Mouse (Mus musculus) midbrain, embryonic 13.5 days (tissue): ENCODE results near the gene Vwf. TPM values are rescaled to one million over a fixed set of nuclear protein-coding genes. Genes with fewer than 3 reads are reported as not detected.
A peak's percentile ranks its signal among the peaks of the same experiment; 100 is the strongest.

ENCODE experiments used
- ATAC-seq: fragments of 200-750 bp; cut with Nextera tagmentation; 2 replicates; pipeline ENCODE4 v1.8.0; 2017; ENCODE audit warnings: mild to moderate bottlenecking, moderate TSS enrichment, moderate library complexity
- H3K27ac ChIP-seq: fragments of 300-500 bp; sonication (generic); 2 replicates; pipeline ENCODE4 v1.5.1; 2015; ENCODE audit warnings: inconsistent platforms, mild to moderate bottlenecking, moderate library complexity
- H3K27me3 ChIP-seq: fragments of 300-500 bp; sonication (generic); 2 replicates; pipeline ENCODE4 v1.6.1; 2015; ENCODE audit warnings: mild to moderate bottlenecking, inconsistent platforms
- H3K36me3 ChIP-seq: fragments of 300-500 bp; sonication (generic); 2 replicates; pipeline ENCODE4 v1.6.1; 2015; ENCODE audit warnings: mild to moderate bottlenecking, inconsistent platforms
- H3K4me1 ChIP-seq: fragments of 300-500 bp; sonication (generic); replicated peaks from 2 replicates; pipeline ENCODE4 v1.6.1; 2015; ENCODE audit warnings: inconsistent platforms
- H3K4me2 ChIP-seq: fragments of 300-500 bp; sonication (generic); replicated peaks from 2 replicates; pipeline ENCODE4 v1.6.1; 2015; ENCODE audit warnings: moderate library complexity, mild to moderate bottlenecking, inconsistent platforms
- H3K4me3 ChIP-seq: fragments of 300-500 bp; sonication (generic); replicated peaks from 2 replicates; pipeline ENCODE4 v1.5.1; 2015; ENCODE audit warnings: mild to moderate bottlenecking, inconsistent platforms
- H3K9ac ChIP-seq: fragments of 300-500 bp; sonication (generic); replicated peaks from 2 replicates; pipeline ENCODE4 v1.6.1; 2015; ENCODE audit warnings: mild to moderate bottlenecking, inconsistent platforms
- H3K9me3 ChIP-seq: fragments of 300-500 bp; sonication (generic); 2 replicates; pipeline ENCODE4 v1.6.1; 2016; ENCODE audit warnings: mild to moderate bottlenecking, inconsistent platforms
- WGBS: fragments of 180-500 bp; shearing (Covaris S2); methylation state at CpG from one replicate; pipeline ENCODE4 v1.1.7; 2015; 5-methylcytosine and 5-hydroxymethylcytosine counted together
- polyA plus RNA-seq: library from polyadenylated mRNA; unstranded; fragments of >200 nt; fragmentation: Nextera tagmentation; extraction: Ambion mirVana; gene quantifications from 2 replicates; pipeline ENCODE4 v1.2.1, GENCODE M21; 2015

Gene Vwf
- polyA plus RNA-seq, 1 experiment from 2014 or later, result 8.4 TPM

DNA sequence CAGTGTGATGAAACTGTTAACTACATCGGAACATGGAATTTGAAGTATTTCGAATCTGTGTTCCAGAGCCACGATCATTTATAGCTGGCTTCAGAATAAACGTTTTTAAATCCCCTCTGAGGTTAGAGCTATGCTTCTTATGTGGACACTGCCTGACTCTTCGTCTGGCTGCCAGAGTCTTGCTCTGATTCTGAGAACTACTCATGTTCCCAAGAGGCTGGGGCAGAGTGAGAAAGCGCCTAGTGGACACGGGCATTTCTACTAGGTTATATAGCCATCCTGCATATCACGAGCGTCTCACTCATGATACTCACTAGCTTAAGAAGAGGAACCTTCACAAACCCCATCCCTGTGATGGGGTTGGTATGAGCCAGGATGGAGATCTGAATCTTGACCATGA is 30.7 kb downstream of the Vwf start:
- Histone ChIP-seq H3K4me2 (no peak overlapping the region), H3K4me1 (peaks cover 24% of the 10 kb centered on the region), H3K4me3 (no peak overlapping the region), H3K36me3 (no peaks in the 10 kb centered on the region), H3K27ac (no peak overlapping the region), H3K27me3 (no peaks in the 10 kb centered on the region), H3K9ac (no peak overlapping the region), H3K9me3 (no peaks in the 10 kb centered on the region)
- ATAC-seq, result no peak
- 90% methylated on average over 9 of the region's 9 CpGs for WGBS

DNA sequence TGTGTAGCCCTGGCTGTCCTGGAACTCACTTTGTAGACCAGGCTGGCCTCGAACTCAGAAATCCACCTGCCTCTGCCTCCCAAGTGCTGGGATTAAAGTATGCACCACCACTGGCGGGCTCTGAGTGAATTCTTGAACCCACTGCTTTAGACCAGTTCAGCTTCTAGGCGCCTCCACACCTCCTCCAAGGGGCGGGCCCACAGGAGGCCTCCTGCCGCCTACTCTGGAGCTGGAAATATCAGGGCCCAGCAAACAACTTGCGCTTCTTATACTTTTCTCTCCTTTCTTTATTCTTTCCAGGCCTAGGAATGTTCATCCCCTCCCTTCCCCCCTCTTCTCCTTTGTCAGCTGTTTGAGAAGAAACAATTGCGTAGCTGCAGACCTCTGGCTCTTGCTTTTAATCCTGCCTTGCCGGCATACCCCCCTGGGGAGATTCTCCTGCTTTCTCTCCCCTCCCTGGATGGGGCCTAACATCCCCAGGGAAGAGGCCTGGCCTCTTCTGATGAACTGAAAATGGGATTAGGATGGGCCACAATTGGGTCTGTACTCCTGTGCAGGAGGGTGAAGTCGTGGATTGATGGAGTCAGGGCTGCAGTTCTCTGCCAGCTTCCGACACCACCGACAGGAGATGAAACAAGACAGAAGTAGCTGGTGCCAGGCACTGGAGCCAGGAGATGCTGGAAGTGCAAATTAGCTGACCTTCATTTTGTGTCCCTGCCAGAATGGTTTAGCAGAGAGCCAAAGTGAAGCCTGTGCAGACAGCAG is 31.5 kb downstream of the Vwf start:
- Histone ChIP-seq H3K27me3 (no peaks in the 10 kb centered on the region), H3K4me1 (peaks cover 16% of the 10 kb centered on the region), H3K4me2 (no peak overlapping the region), H3K9ac (no peak overlapping the region), H3K4me3 (no peak overlapping the region), H3K27ac (0 out of 2 replicates have a peak overlapping the region, but pooled peaks have one; percentile 4), H3K36me3 (no peaks in the 10 kb centered on the region), H3K9me3 (no peaks in the 10 kb centered on the region)
- 15% methylated on average over 11 of the region's 11 CpGs for WGBS
- peak; percentile 68 for ATAC-seq

- Histone ChIP-seq H3K9ac (no peak overlapping the region), H3K27me3 (no peaks in the 10 kb centered on the region), H3K4me3 (no peak overlapping the region), H3K36me3 (no peaks in the 10 kb centered on the region), H3K4me1 (peaks cover 11% of the 10 kb centered on the region), H3K4me2 (no peak overlapping the region), H3K27ac (0 out of 2 replicates have a peak overlapping the region, but pooled peaks have one; percentile 4), H3K9me3 (no peaks in the 10 kb centered on the region)
- ATAC-seq, result peak; percentile 54; the same call in 1 of the 2 replicates
- 47% methylated on average over 7 of the region's 7 CpGs for WGBS
Observed at GRCm38 (mm10) chr6:125578647-125579011, 32.1 kb downstream of the Vwf start.

DNA sequence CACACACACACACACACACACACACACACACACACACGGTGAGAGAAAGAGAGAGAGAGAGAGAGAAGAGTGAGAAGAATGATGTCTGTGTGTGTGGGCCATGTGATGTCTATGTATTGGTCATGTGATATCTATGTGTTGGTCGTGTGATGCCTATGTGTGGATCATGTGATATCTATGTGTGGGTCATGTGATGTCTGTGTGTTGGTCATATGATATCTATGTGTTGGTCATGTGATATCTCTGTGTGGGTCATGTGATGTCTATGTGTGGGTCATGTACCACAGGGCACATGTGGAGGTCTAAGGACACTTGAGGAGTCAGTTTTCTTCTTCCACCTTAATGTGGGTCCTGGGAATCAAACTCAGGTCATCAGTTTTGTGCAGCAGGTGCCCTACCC is 33.3 kb downstream of the Vwf start:
- WGBS, result 100% methylated on average over 2 of the region's 2 CpGs
- no peaks in the 10 kb centered on the region for H3K36me3 ChIP-seq
- H3K9me3 ChIP-seq, result no peaks in the 10 kb centered on the region
- H3K4me3 ChIP-seq, result no peak overlapping the region
- no peak overlapping the region for H3K4me2 ChIP-seq
- ATAC-seq, result no peak
- no peak overlapping the region for H3K27ac ChIP-seq
- no peaks in the 10 kb centered on the region for H3K27me3 ChIP-seq
- H3K4me1 ChIP-seq, result peaks cover 10% of the 10 kb centered on the region
- H3K9ac ChIP-seq, result no peak overlapping the region

DNA sequence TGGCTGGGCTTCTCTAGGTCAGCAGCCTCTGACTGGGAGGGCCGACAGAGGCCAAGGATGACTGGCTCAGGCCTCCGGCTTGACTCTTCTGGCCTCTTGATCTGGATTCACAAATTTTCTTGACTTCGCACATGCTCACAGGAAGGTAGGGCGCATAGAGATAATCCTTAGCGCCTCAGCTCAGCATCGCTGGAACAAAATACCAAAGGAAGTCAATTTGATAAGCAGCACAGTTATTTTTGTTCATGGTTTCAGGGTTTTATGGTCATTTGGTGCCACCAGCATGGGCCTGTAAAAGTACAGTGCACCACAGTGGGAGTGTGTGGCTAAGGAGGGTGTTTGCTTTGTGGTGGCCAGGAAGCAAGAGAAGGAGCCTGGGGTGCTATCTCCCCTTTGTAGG is 37.1 kb downstream of the Vwf start:
- ATAC-seq, result no peak
- Histone ChIP-seq H3K27me3 (no peaks in the 10 kb centered on the region), H3K4me1 (peaks cover 17% of the 10 kb centered on the region), H3K4me2 (no peak overlapping the region), H3K9ac (no peak overlapping the region), H3K27ac (no peak overlapping the region), H3K9me3 (no peaks in the 10 kb centered on the region), H3K4me3 (no peak overlapping the region), H3K36me3 (no peaks in the 10 kb centered on the region)
- 90% methylated on average over 6 of the region's 6 CpGs for WGBS

GRCm38 (mm10) chr6:125584266-125584665 is 37.7 kb downstream of the Vwf start:
- Histone ChIP-seq H3K36me3 (no peaks in the 10 kb centered on the region), H3K4me3 (no peak overlapping the region), H3K9ac (no peak overlapping the region), H3K27ac (no peak overlapping the region), H3K4me1 (peaks cover 15% of the 10 kb centered on the region), H3K9me3 (no peaks in the 10 kb centered on the region), H3K27me3 (no peaks in the 10 kb centered on the region), H3K4me2 (no peak overlapping the region)
- 95% methylated on average over 15 of the region's 15 CpGs for WGBS
- no peak for ATAC-seq

GRCm38 (mm10) chr6:125585579-125585978 is 39.0 kb downstream of the Vwf start:
- H3K27ac ChIP-seq, result 0 out of 2 replicates have a peak overlapping the region, but pooled peaks have one; percentile 19
- 38% methylated on average over 3 of the region's 3 CpGs for WGBS
- ATAC-seq, result no peak

DNA sequence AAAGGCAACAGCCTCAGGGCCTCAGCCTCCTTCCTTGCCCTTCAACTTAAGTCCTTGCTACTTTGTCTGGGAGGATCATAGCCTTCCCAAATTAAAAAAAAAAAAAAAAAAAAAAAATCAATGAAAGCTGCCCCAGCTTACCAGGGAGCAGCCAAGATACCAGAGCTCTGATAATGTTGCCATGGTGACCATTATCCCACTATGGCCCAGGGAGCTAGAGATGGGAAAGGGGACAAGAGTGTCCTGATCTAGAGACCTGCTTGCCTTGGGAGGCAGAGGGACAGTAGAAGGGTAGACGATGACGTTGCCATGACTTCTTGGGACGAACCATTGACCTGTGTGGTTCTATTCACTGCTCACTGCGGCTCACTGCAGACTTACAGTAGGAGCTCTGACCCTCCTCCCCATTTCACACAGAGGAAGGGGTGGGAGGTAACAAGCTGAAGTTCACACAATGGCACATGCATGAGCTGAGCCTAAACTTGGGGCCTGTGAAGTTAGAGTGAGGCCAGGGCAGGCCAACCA is 39.5 kb downstream of the Vwf start:
- no peak overlapping the region for H3K27ac ChIP-seq
- H3K4me2 ChIP-seq, result no peak overlapping the region
- ATAC-seq, result peak; percentile 38
- WGBS, result 61% methylated on average over 4 of the region's 4 CpGs
- H3K9me3 ChIP-seq, result no peaks in the 10 kb centered on the region
- no peak overlapping the region for H3K4me3 ChIP-seq
- H3K27me3 ChIP-seq, result no peaks in the 10 kb centered on the region
- no peaks in the 10 kb centered on the region for H3K36me3 ChIP-seq
- no peak overlapping the region for H3K9ac ChIP-seq
- peaks cover 15% of the 10 kb centered on the region for H3K4me1 ChIP-seq

More at GRCm38 (mm10) chr6:125585579-125585978, 39.0 kb downstream of the Vwf start:
- Histone ChIP-seq H3K4me1 (peaks cover 15% of the 10 kb centered on the region), H3K4me3 (no peak overlapping the region), H3K4me2 (no peak overlapping the region), H3K9ac (no peak overlapping the region), H3K36me3 (no peaks in the 10 kb centered on the region), H3K27me3 (no peaks in the 10 kb centered on the region), H3K9me3 (no peaks in the 10 kb centered on the region)

GRCm38 (mm10) chr6:125588241-125588640 is 41.7 kb downstream of the Vwf start:
- WGBS, result 88% methylated on average over 12 of the region's 12 CpGs
- ATAC-seq, result no peak

DNA sequence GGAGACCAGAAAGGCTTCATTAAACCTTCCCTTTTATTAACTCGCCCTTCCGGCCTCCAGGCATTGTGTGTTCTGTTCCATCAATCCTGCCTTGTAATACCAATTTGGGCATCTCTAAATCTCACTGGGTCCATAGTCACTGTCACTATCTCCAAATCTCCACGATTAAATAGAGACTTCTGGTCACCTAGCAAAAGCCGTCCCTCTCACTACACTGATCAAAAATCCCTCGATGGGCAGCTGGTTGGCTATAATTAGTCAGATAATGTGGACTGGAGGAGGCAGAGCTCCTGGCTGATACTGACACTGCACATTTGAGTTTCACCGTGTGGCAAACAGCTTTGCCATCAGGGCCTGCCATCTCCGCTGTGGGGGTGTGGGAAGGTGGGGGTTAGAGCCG is 42.5 kb downstream of the Vwf start:
- no peaks in the 10 kb centered on the region for H3K9me3 ChIP-seq
- H3K9ac ChIP-seq, result no peak overlapping the region
- H3K4me3 ChIP-seq, result no peak overlapping the region
- H3K36me3 ChIP-seq, result no peaks in the 10 kb centered on the region
- H3K27ac ChIP-seq, result no peak overlapping the region
- no peak for ATAC-seq
- H3K4me2 ChIP-seq, result no peak overlapping the region
- H3K27me3 ChIP-seq, result no peaks in the 10 kb centered on the region
- H3K4me1 ChIP-seq, result peaks cover 15% of the 10 kb centered on the region
- 75% methylated on average over 8 of the region's 8 CpGs for WGBS

More at GRCm38 (mm10) chr6:125588241-125588640, 41.7 kb downstream of the Vwf start:
- no peak overlapping the region for H3K9ac ChIP-seq
- no peak overlapping the region for H3K27ac ChIP-seq
- no peaks in the 10 kb centered on the region for H3K9me3 ChIP-seq
- H3K4me2 ChIP-seq, result no peak overlapping the region
- H3K4me3 ChIP-seq, result no peak overlapping the region
- no peaks in the 10 kb centered on the region for H3K36me3 ChIP-seq
- H3K27me3 ChIP-seq, result no peaks in the 10 kb centered on the region
- H3K4me1 ChIP-seq, result peaks cover 15% of the 10 kb centered on the region

DNA sequence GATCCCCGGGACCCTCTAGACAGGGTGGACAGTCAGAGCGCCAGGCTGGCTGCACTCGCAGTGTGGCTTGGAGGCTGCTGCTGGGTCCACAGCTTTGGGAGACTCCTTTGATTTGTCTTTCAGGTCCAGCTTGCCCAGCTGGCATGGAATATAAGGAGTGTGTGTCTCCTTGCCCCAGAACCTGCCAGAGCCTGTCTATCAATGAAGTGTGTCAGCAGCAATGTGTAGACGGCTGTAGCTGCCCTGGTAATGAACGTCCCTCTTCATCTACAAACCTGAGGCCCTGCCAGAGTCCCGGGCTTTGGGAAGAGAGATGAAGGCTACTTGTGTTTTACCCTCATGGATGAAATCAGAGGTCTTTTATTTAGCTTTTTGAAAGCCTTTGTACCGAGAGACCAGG is 43.5 kb downstream of the Vwf start:
- H3K4me2 ChIP-seq, result no peak overlapping the region
- no peak for ATAC-seq

DNA sequence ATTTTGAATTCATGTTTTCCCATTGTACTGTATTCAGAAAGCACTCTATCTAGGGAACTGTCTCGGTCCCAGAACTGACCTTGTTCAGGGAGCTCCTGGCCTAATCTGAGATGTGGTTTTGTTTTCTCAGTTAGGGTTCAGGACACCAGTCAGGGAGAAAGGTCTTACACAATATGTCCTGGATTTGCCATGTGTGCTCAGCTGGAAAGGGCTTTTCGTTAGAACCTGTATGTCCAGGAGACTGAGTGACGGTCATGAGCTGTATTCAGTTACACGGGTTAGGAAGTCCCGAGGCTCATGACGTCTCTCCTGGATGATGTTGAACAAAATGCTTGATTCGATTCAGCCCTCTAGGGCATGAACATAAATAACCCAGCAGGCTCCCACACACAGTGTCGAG is 43.9 kb downstream of the Vwf start:
- no peak for ATAC-seq
- Histone ChIP-seq H3K27ac (no peak overlapping the region), H3K9ac (no peak overlapping the region), H3K4me3 (no peak overlapping the region), H3K4me1 (peaks cover 10% of the 10 kb centered on the region), H3K27me3 (no peaks in the 10 kb centered on the region), H3K9me3 (no peaks in the 10 kb centered on the region), H3K36me3 (no peaks in the 10 kb centered on the region), H3K4me2 (no peak overlapping the region)
- 74% methylated on average over 8 of the region's 8 CpGs for WGBS

More for the DNA sequence above, 43.5 kb downstream of the Vwf start:
- Histone ChIP-seq H3K36me3 (no peaks in the 10 kb centered on the region), H3K4me3 (no peak overlapping the region), H3K4me1 (peaks cover 14% of the 10 kb centered on the region), H3K9me3 (no peaks in the 10 kb centered on the region), H3K9ac (no peak overlapping the region), H3K27ac (no peak overlapping the region), H3K27me3 (no peaks in the 10 kb centered on the region)
- WGBS, result 84% methylated on average over 7 of the region's 7 CpGs
